Mouse (Mus musculus): Measurements from ENCODE around the gene P2rx1. TPM values are rescaled to one million over a fixed set of nuclear protein-coding genes. Genes with fewer than 3 reads are reported as not detected.

Gene P2rx1
- under 1 TPM; 0.56 to 0.83 TPM for total RNA-seq (2021)
- long read RNA-seq, experiment 1, result 0 reads
- long read RNA-seq, experiment 2, partial matches to known transcripts, result 0 of 1 reads
- long read RNA-seq, experiment 2, other reads (novel, unspliced or antisense), result 0 of 1 reads

DNA sequence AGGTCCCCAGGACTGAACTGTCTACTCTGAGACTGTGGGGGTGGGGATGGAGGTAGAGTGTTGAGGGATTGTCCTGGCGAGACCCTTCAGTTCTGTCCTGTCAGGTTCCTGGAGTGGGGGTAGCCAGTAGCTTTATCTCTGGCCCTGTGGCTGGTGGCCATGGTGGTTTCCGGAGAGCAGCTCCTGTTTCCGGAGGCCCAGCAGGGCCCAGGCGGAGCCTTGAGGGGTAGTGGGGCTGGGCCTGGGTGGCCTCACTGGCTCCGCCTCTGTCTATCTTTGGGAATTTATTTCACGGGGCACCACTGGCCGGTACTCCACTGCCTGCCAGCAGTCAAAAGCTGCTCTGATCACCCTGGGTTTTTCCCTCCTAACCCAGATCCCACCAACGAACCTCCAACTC lies at the start of gene P2rx1:
Gene P2rx1 (plus strand): TSS at position 333 of the 400 bp plus-strand sequence.
- DNase-seq (ENCODE audit: low spot score in 2 of 2), result no peak

DNA sequence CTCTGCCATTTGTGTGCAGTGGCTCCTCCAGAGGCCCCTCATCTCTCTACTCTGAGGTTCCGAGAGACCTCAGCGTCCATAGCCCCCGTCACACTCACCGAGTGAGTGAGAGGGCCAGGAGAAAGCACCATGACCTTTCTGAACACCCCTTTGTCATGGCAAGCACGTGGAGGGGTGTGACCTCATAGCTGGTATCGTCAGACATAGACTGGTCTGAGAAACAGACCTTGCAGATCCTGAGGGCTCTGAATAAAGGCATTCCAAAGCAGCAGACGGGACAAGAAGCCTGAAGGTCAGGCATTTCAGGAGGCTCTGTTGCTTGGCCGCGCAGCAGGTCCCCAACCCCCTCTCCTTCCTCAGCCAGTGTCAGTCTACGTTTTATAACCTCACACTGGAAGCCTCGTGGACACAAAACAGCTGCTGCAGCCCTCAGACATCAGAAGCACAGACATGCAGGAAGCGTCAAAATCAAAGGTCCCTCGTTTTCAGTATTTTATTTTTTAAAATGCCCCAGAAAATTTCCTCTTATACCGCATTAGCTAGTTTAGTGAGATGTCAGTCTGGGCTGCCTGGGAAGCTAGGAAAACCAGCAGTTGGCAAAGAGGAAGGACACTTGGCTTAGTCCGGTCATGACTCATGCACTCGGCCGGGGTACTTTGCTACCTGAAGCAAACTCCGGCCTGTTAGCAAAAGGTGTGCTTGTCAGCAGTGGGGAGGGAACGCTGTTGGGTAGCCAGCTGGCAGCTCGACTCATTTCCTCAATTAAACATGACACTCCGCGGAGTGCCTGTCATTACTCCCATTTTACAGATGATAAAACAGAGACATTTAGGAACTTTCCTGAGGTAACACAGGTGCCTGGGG lies 47.5 kb upstream of the P2rx1 start:
- DNase-seq (ENCODE audit: low spot score in 2 of 2), result peak in 1 of 2 experiments; percentile 41

- DNase-seq (ENCODE audit: low spot score in 2 of 2), result no peak
Measured at GRCm38 (mm10) chr11:72952226-72952625, 46.7 kb upstream of the P2rx1 start.

- DNase-seq (ENCODE audit: low spot score in 2 of 2), result no peak
Measured at GRCm38 (mm10) chr11:72952697-72953096, 46.2 kb upstream of the P2rx1 start.

DNA sequence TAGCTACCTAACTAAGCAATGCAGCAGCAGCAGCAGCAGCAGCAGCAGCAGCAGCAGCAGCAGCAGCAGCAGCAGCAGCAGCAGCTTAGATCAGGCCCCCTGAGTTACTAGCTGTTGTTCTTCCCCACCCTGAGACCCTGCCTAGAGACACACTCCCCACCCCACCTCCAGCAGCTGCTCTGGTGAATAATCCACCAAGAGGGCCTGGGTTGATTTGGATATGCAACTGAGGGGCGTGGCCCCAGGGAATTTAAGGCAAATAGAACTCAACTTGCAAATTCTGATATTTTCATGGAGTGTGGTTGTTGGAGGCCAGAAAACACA lies 45.8 kb upstream of the P2rx1 start:
- no peak for DNase-seq (ENCODE audit: low spot score in 2 of 2)

DNA sequence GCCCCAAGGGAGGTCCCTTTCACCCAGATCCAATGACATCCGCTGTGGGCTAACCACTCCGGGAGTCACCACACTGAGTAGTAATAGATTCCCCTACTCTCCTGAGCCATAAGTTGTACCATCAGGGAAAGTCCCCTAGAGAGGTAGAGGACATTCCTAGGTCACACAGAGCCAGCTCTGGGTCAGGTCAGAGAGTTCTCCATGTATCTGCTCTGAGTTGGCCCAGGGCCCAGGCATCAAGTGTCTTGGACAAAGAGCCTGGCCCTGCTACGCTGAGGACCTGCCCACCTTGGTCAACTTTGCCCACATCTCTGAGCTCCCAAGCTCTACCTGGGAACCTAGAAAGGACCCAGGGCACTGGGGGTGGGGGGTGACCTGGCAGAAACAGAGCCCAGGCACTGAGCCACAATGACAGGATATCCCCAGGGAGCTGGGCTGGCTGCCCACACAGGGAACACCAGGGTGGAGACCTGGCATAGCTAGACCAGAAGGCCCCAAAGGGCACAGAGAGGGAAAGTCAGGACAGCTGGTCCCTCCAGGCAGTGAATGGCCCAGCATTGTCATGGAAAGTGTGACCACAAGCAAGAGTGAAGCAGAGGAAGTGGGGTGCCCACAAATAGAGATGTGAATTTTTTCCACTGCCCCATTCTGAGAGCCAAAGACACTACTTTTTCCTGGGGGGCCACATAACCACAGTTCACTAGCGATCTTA lies 45.3 kb upstream of the P2rx1 start:
- no peak for DNase-seq (ENCODE audit: low spot score in 2 of 2)

DNA sequence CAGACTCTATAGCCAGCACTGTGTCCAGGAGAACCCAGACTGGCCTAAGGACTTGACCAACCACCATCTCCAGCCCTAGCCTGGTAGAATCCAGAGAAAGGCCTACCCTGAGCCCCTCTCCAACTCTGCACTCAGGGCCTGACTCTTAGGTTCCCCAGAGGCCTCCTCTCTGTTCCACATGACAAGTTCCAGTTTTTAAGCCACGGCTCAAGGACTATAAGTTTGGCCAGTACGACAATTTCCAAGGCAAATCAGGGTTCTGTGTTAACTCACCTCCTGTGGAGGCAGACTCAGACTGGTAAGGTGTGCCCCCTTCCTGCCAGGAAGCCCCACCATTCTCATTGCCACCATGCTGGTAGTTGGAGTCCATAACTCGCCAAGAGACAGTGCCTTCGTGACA lies 44.7 kb upstream of the P2rx1 start:
- DNase-seq (ENCODE audit: low spot score in 2 of 2), result no peak

DNA sequence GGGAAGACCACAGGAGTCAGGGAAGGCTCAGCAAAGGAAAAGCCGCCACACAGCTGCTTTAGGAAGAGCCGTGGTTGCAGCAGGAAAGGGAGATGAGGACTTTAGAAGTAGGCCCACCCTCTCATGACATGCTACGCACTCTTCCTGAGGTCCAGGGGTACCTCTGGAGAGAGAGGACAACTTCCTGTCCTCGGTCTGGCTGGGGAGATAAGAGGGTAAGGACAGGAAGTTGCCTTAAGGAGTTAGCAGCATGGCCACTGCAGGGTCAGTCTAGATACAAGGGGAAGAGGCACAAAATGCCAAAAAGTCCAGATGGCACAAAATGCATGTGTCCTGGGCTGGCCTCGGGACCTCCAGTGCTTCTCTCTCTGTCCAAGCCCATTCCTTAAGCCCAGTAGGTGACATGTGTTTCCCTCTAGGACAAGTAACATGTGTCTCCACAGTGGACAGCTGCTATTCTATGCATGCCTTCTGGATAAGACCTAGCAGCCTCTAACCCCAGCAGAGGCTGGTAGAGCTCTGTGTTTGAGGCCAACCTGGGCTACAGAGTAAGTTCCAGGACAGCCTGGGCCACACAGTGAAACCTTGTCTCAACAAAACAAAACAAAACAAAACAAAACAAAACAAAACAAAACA lies 43.4 kb upstream of the P2rx1 start:
- DNase-seq (ENCODE audit: low spot score in 2 of 2), result no peak

DNA sequence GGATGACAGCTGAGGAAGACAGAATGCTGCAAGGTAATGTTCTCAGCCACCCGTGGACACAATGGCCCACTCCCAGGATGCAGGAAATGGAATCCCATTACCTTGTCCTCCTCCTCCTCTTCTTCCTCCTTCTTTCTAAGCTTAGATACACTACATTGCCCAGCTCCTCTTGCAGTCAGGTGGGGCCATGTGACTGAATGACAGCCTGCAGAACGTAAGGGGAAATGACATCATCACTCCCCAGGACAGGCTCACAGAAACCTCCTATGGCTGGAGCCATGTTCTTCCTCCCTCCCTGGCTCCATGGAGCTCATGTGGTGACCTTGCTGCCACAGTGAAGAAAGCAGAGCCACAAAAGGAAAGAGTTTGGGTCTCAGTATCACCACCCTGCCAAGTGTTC lies 41.6 kb upstream of the P2rx1 start:
- DNase-seq (ENCODE audit: low spot score in 2 of 2), result no peak

DNA sequence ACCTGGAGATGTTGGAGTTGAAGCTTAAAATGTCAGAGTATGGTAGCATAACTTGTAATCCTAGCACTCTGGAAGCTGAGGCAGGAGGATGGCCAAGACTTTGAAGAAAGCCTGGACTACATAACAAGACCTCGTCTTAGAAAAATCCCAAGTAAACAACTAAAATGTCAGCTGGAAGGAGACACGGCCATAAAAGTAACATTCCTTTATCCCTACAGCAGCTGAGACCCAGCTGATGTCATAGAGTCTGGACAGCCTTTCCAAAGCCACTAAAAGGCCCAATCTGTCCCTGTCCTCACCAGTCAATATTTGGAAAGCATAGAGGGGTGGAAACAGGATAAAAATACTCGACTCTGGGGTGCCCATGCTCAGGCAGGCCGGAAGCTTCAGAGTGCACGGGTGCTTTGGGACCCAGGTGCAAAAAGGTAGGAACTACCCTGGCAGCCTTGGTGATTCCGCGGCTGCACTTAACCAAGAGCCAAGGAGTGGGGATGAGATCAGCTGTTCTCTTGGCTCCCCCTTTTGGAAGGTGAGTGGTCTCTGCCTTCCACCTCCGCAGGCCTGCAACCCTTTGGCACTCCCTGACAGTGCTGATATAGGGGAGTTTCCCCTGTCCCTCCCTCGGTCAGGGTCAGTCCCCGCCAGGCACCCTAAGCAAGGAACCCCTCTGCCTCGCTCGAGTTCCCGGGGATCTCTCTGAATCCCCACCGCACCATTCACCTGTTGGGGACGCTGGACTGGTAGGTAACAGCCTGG lies 38.8 kb upstream of the P2rx1 start:
- DNase-seq (ENCODE audit: low spot score in 2 of 2), result no peak

DNA sequence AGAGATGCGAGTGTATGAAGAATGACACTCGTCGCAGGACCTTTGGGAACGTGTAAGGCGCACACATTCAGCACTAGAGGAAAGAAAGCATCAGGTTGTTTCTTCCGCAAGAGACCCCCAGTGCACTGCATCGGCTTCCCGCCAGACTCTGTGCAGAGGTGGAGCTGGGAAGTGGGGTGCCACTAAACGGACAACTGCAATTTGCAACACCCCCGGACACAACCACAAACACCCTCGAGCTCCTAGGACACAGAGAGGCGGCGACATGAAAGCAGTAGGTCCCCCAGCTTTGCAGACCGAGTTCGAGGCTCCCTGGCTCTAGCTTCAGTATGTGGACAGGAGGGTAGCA lies 38.2 kb upstream of the P2rx1 start:
- no peak for DNase-seq (ENCODE audit: low spot score in 2 of 2)

- no peak for DNase-seq (ENCODE audit: low spot score in 2 of 2)
Measured at GRCm38 (mm10) chr11:72961072-72961980, 37.6 kb upstream of the P2rx1 start, which contains the start of gene Atp2a3. Atp2a3 (plus strand) TSS chr11:72961169.

DNA sequence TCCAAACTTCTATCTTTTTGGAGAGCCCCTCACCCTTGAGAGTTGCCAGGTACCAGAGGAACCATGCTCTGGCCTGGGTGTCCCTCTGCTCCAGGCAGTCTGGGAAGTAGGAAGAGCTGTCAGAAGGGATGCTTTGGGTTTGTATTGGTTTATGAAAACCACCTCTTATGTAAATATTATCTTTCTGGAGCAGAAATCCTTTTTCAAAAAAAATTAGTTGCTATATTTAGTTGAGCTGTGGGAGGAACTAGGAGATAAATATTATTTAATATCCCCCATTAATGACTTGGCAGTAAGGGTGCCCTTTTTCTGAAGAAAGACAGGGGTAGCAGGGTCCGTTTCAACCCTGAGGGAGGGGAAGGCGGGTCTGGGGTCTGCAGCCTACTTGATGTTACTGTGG lies 36.5 kb upstream of the P2rx1 start:
- DNase-seq (ENCODE audit: low spot score in 2 of 2), result no peak

DNA sequence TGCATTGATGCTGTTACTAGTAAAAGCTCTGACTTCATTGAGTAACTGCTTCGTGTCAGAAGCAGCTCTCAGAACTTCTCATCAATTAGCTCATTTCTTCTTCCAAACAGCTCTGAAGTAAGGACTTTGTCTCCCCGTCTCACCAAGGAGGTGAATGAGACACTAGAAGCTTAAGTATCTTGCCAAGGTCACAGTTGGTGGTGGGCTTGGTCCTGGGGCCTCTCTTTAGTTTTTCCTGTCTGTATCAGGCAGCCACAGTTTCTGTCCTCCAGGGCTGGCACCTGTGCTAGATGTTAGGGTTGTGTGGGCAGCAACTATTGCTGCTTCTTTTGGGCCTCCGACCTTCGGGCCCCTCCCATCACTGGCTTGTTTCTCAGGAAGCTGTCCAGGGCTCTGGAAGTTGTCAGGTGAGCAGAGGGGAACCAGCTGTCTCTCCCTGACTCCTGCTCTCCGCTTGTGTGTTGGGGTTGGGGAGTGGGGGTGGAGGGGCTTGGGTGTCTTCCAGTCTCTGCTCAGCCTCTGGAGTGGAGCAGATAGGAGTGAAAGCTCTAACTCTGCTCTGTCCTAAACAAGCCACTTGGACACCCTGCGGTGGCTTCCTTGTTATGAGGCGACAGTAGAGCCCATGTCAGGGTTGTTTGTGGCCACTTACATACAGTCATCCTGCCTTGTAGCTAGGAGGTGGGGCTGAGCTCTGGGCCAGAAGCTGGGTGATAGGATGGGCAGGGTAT lies 35.7 kb upstream of the P2rx1 start:
- no peak for DNase-seq (ENCODE audit: low spot score in 2 of 2)

DNA sequence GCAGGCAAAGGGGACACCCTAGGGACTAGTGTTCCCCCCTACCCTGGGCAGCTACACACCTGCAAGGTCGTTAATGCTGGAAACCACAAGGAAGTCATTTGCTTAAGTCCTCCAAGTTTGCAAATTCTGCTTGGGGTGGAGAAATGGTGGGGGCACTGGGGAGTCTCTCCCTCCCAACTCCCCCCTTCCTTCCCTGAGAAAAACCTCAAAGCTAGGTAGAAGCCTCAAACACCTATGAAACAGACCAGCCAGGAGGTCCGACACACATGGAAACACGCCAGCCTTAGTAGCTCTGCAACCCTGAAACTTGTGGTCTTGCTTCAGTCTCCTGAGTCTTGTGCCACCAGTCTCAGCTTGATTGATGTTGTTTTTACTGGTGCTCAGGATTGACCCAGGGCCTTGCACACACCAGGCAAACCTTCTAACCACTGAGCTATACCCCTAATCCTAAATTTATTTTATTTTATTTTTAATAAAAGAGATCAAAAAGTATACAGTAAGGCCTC lies 35.1 kb upstream of the P2rx1 start:
- no peak for DNase-seq (ENCODE audit: low spot score in 2 of 2)

DNA sequence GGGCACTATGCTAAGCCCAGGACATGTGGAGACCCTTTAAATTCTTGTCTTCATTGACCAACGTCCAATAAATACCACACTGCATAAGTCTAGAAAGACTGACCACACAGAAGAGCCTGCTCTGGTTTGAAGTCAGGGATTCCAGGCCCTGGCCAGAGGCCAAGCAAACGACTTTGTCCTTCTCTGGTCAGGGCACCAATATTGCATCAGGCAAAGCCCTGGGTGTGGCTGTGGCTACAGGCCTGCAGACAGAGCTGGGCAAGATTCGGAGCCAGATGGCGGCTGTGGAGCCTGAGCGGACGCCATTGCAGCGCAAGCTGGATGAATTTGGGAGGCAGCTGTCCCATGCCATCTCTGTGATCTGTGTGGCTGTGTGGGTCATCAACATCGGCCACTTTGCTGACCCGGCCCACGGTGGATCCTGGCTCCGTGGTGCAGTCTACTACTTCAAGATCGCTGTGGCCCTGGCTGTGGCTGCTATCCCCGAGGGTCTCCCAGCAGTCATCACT lies 23.9 kb upstream of the P2rx1 start:
- DNase-seq (ENCODE audit: low spot score in 2 of 2), result no peak

- DNase-seq (ENCODE audit: low spot score in 2 of 2), result no peak
Measured at GRCm38 (mm10) chr11:72982516-72982915, 16.4 kb upstream of the P2rx1 start.

- no peak for DNase-seq (ENCODE audit: low spot score in 2 of 2)
Measured at GRCm38 (mm10) chr11:72983283-72983682, 15.6 kb upstream of the P2rx1 start.

GRCm38 (mm10) chr11:72986745-72987144 lies 12.2 kb upstream of the P2rx1 start:
- DNase-seq (ENCODE audit: low spot score in 2 of 2), result no peak

All from adrenal gland, adult 18-20 months (tissue).